Mouse (Mus musculus) hematopoietic stem cell, adult 5-6 weeks (primary cell): Measurements from ENCODE around the gene 2310057M21Rik. TPM values are rescaled to one million over a fixed set of nuclear protein-coding genes. Genes with fewer than 3 reads are reported as not detected.

ENCODE experiments used
- ATAC-seq, 2 experiments: fragments of 125-278 bp in 1 of 2; replicated peaks in 1 of 2; 2 replicates each; pipeline ENCODE4 v1.8.0; 2016 to 2017; ENCODE audit warnings: inconsistent platforms in 2 of 2, mild to moderate bottlenecking in 2 of 2, moderate number of reproducible peaks in 2 of 2, low read depth in 1 of 2, moderate TSS enrichment in 1 of 2; ENCODE audit not compliant: low FRiP score in 2 of 2, poor library complexity in 2 of 2, severe bottlenecking in 2 of 2, insufficient read depth in 1 of 2, low TSS enrichment in 1 of 2
- total RNA-seq: library from RNA; stranded (forward); fragments of 172-1452, 232-1000 nt; gene quantifications from 2 replicates; pipeline ENCODE4 v1.2.3, GENCODE M21; 2017

2310057M21Rik gene
- total RNA-seq, 1 experiment from 2014 or later, result 6.6 TPM

GRCm38 (mm10) chr7:131331688-131332087 lies 30.9 kb downstream of the 2310057M21Rik start:
- ATAC-seq, result 0 out of 4 replicates have a peak, but pooled peaks of 1 of the 2 experiments have one; percentile 29

GRCm38 (mm10) chr7:131329416-131329815 lies 33.1 kb downstream of the 2310057M21Rik start, which contains the start of gene Fam24b:
Gene Fam24b (minus strand): TSS chr7:131329516.
- ATAC-seq, result no peak

GRCm38 (mm10) chr7:131327054-131327453 lies 35.5 kb downstream of the 2310057M21Rik start:
- ATAC-seq, result no peak

- ATAC-seq, result no peak
Observed at GRCm38 (mm10) chr7:131322192-131322591, 40.4 kb downstream of the 2310057M21Rik start, which contains the start of gene Cuzd1. Gene Cuzd1 (minus strand): TSS chr7:131322292.

GRCm38 (mm10) chr7:131318340-131318739 lies 44.2 kb downstream of the 2310057M21Rik start:
- no peak for ATAC-seq

- no peak for ATAC-seq
Observed at GRCm38 (mm10) chr7:131317587-131317986, 45.0 kb downstream of the 2310057M21Rik start.

GRCm38 (mm10) chr7:131314493-131314892 lies 48.1 kb downstream of the 2310057M21Rik start:
- no peak for ATAC-seq

GRCm38 (mm10) chr7:131306733-131307132 lies 55.8 kb downstream of the 2310057M21Rik start:
- ATAC-seq, result no peak

- ATAC-seq, result no peak
Observed at GRCm38 (mm10) chr7:131303340-131303739, 59.2 kb downstream of the 2310057M21Rik start.

- no peak for ATAC-seq
Observed at GRCm38 (mm10) chr7:131297151-131297550, 65.4 kb downstream of the 2310057M21Rik start.

Other genes starting within 250 kb of the 2310057M21Rik start
- not detected in 2 replicates for gene 4933402N03Rik, start 216.4 kb downstream of the 2310057M21Rik start, total RNA-seq
- gene 5430419D17Rik, start 188.4 kb downstream of the 2310057M21Rik start, total RNA-seq, result not detected in 2 replicates
- not detected in 2 replicates for gene Cuzd1, start 40.5 kb downstream of the 2310057M21Rik start, total RNA-seq
- gene Fam24b, start 33.2 kb downstream of the 2310057M21Rik start, total RNA-seq, result not detected in 2 replicates
- not detected in 2 replicates for gene Fam24a, start 28.9 kb downstream of the 2310057M21Rik start, total RNA-seq
- 15.2 and 32.3 TPM in 2 replicates for gene Pstk, start 8.4 kb upstream of the 2310057M21Rik start, total RNA-seq
- 24.6 and 25.1 TPM in 2 replicates for gene Ikzf5, start 47.8 kb upstream of the 2310057M21Rik start, total RNA-seq
- 37.9 and 48.9 TPM in 2 replicates for gene Acadsb, start 47.8 kb upstream of the 2310057M21Rik start, total RNA-seq
- gene Hmx3, start 180.1 kb upstream of the 2310057M21Rik start, total RNA-seq, result not detected in 2 replicates
- gene Hmx2, start 186.0 kb upstream of the 2310057M21Rik start, total RNA-seq, result not detected in 2 replicates
- gene Bub3, start 197.5 kb upstream of the 2310057M21Rik start, total RNA-seq, result 65.0 and 78.4 TPM in 2 replicates